Mouse (Mus musculus): ENCODE measurements around the gene Nln.

The Nln gene

DNA sequence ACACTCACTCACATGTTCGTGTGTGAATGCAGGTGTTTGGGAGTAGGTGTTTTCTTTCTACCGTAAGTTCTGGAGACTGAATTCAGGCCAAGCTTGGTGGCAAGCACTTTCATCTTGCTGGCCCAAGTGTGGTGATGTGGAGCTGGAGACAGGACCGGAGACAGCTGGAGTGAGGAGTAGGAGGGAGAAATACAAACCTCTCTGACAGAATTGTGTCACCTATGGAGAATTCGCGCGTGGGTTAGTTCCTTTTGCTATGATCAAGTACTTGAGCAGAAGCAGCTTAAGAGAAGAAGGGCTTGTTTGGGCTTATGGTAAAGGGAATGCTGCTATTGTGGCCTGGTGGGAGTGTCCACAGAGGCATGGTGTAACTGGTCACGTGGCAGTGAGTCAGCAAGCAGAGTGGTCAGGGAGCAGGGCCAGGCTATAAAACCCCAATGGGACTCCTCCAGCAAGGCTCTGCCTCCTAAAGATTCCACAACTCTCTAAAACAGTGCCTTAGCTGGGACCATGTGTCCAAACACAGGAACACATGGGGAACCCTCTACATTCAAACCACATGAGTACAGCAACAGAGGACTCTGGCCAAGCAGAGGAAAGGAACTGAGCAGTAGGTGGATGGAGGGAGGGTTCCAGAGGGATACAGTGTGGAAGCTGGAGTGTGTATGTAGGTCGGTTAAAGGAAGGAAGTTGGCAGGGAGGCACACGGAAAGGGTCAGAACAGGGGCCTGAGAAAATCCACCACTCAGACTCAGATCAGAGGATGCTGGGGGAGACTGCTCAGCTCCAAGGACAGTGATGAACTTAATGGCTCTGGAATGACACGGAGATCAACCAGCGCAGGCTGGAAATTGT is 14.7 kb downstream of the Nln start:
- no peak for DNase-seq

DNA sequence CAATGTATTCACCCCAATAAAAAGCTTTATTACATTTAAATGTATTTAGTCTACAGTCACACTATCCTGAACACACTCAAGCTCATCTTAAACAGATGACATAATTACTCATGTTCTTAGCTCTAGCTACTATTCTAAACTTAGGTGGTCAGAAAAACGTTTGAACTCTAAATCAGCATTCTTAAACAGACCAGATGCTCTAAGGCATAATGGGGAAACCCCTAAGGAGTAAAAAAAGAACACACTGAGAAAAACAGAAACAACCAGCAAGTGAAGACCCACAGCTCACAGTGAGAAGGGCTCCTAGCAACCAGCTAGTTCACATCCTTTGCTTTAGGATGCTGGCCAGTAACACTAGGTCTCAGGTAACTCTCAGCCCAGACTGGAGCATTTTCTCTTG is 17.7 kb downstream of the Nln start:
- no peak for DNase-seq

DNA sequence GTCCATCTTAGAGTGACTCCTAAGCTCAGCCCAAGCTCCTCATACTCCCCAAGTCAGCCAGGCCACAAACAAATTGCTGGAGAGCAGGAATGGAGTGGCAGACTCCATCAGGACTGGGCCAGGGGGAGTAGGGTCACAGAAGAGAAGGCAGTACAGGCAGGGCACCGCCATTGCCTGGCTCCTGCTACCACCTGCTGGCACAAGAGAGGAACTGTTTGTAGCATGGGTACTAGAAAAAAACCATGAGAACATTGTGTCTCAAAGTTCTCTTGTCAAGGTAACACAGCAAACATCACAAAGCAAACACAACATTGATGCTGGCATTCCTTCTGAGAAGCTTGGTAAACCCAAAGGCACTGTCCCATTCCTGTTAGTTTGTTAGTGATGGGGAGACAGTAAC is 20.0 kb downstream of the Nln start:
- peak; percentile 22 for DNase-seq

DNA sequence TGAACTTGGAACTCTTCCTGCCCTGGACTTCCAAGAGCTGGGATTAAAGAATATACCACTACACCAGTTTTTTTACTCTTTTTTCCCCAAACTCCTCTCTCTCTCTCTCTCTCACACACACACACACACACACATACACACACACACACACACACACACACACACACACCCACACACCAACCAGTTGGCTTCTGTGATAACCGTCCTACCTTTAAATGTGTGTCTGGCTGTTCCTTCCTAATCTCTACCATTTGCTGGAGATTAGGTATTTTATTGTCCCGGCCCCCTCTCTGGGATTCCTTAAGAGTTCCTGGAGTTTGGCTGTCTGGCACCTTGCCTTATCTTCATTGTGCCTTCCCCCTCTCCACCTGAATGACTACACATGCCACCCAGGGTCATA is 24.8 kb downstream of the Nln start:
- no peak for DNase-seq

DNA sequence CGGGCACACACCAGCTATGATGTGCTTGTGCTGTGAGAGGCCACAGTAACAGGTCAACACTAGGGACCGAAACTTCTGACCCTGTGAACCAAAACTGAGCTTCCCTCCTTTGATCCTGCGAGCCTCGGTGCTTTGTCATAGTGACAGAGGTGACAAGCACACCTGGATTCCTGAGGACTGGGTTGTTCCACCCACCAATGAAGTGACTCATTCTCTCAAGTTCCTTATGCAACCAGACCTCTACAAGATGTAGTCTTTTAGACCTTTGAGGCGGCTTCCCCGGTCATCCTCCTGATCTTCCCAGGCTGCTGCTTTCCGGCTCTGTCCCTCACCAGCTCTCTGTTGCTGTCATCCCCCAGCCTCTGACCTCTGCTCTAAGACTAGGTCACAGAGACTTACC is 26.9 kb downstream of the Nln start:
- DNase-seq, result no peak

DNA sequence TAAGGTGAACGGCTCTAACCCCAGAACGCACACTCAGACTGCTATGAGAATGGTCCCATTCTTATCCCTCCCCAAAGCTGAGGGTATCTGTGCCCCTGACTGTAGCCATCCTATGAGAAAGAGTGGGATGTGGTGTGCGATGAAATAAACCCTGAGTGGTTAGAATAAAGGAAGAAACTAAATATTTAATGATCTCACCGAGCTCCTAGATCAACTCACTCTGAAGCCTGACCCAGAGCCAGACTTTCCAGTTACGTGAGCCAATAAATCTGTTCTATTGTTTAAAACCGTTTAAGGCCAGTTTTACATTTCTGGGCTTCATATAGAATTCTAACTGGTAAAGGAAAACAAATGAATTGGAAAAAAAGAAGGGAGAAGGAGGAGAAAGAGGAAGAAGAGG is 32.4 kb downstream of the Nln start:
- DNase-seq, result no peak

DNA sequence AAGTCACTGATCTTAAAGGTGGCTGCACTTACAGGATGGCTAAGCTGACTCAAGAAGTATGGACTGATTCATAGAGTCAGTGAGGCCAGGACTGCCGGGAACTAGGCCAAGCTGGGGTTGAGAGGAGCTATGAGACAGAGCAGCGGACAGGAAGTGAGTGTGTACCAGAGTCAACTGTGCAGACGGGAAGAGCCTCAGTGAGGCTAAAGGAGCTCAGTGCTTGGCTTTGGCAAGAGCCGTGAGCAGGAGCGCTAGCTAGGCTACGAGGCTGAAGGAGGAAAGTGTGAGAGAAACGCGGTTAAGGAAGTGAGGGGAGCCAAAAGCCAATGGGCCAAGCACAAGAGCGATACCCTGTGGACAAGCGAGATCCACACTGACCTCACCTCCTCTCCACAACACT is 34.7 kb downstream of the Nln start:
- no peak for DNase-seq

DNA sequence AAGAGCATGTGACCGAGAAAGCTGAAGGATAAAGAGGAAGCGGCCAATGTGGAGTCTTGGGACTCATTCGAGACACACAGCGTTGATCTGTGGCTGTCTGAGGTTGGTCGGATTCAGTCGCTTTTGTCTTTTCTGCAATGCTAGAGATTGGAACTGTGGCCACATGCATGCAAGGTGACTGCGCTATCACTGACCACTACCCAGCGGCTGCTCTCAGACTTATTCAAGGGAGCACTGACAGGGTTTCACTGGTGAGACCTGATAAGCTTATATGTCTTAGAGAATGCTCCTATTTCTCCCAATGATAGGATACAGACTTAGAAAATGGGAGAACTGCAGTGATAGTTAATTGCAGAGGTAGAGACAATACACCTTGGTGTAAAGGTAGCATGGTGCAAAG is 35.2 kb downstream of the Nln start:
- DNase-seq, result no peak

DNA sequence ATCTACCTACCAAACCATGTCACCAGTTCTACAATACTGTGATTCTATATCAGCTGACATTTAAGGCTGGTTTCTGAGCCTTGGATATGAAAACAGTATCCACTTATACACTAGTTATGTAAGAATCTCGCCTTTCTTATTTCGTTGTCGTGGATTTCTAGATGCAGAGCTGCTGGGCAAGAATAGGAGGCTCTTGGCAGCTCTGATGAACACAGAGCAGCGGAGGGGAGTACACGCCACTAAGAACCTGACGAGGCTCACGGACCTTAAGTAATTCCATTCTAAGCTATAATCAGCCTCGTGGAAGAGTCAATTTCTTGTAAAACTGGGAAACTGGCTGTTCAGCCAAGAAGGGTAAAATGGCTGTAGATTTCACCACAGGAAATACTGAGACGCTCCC is 37.1 kb downstream of the Nln start:
- no peak for DNase-seq

DNA sequence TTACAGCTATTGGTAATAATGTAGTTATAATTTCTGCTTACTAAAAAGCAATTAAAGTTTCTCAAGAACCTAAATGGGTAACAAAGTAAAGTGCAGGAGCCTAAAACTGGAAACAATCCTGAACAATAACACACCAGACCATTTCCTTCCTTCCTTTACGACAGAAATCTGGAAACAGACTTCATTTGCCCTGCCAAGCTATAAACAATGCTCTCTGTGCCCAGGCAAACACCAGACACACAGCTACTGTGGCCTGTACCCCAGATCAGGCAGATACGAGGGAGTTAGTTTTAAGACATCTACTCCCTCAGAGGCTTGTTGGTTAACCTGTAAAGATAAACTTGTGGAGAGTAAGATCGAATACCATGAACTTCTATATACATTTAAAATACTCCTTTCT is 38.7 kb downstream of the Nln start:
- no peak for DNase-seq

DNA sequence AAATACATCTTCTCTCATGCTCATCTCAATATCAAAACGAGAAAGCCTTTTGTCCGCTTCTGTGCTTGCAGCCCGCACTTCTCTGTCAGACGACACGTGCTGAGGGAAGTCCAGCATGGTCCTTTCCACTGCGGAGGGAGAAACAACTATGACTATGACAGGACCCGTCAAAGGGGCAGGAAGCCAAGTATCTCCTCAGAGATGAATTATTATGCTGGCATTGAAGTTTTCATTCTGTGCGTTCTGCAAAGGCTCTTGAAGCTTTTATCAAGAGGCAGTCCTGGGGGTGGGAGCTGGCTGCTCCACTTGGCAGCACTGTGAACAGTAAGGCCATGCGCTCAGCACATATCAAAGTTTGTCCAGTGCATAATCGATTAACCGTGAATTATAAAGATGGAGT is 40.2 kb downstream of the Nln start:
- no peak for DNase-seq

DNA sequence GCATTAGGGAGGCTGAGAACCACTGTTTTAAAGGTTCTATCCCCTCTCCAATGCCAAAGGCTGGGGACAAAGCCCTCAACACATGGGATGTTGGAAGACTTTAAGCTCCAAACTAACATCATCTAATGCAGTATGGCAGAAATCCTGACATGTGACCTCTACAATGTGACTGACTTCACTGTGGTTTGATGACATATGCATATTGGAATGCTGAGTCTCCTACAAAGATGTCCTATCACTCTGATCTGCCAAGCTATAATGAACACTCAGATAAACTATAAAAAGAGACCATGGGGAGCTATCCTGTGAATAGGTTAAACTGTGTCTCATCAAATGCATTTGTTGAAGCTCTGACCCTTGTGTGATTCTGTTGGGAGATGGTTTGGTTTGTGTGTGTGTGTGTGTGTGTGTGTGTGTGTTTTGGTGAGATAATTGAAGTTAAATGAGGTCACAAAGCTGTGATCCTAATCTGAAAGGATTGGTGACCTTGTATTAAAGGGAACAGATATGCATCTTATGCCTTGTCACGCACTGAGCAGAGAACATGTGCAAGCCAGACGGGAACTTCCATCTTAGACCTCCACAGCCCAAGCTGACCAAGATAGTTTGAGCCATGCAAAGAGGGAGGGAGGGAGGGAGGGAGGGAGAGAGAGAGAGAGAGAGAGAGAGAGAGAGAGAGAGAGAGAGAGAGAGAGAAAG is 43.6 kb downstream of the Nln start:
- DNase-seq, result no peak

DNA sequence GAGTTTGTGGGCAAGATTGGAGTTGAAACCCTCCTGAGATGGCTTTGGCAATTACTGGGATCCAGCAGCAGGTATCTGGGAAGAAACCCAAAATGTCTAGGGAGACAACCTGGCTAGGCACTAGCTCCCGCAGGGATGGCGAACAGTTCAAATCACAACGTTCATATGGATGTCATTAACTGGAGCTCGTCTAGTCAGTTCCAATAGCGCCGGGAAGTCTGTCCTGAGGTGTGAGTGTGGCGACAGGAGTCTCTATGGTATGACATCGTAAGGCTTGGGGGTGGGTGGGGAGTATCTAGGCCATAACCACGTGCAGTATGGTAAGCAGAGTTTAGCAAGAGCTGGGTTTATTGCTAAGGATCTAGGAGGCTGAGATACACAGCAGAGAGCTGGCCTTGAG is 46.4 kb downstream of the Nln start:
- DNase-seq, result peak; percentile 75

DNA sequence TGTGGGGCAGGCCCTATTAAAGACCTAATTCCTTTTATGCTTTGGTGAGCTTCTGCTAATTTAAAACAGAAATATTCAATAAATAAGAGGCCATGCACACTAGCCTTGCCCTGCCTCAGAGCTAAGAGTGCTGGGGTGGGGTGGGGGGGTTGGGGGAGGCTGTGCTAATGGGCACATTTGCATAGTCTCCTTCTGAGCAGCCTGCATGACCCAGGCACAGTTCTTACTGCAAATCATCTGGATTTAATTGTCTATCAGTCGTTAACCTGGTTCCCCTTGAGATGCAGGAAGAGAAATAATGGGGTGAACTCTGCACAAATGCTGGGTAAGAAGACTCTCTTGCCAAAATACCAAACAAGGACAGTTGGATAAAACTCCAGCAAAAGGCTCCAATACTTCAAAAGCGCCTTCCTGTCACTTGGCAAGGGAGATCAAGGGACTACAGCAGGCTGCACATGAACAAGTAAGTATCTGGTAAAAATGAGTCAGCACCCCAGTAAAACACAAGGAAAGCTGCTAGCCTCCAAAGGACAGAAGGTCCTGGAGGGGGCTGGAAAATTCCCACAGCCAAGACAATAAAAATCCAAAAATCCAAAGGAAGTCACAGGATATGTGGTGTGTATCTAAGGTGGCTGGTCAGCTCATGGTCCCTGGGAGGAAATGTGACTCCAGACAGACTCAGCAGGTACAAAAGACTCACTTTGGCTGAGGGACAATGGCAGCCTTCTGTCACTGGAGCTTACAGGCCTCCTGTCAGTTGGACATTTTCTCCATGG is 47.3 kb downstream of the Nln start:
- peak; percentile 83 for DNase-seq

DNA sequence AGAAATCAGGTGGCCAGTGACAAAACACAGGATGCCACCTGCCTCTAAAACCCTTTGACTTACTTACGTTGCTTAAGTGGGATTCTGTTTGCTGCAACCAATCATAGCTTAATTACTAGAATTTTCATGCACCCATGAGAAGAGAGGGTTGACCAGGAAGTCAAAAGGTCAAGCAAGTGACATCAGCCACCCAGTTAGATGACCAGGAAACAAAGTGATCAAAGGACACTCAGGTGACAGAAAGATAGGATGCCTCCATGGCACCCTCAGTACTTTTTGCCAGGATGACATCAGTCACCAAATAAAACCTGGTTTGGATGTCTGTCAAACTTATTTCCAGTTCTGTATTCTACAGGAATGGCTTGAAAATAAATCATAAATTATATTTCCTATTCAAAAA is 49.2 kb downstream of the Nln start:
- no peak for DNase-seq

DNA sequence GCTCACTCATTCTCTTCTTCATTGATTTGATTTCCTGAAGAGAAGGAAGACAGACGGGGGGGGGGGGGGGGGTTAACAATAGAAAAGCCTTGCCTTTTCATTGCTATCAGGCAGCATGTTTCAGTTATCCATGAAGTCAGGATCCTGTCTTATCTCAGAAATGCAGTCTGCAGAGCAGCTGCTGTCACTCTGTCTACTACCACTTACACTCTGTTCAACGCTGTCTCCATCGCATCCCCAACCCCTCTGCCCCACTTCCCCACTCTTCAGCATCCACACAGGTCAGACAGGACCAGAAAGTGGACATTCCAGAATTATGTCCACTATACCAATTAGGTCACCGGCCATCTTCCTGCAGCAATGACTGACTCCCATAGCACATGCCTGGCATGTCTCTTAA is 49.9 kb downstream of the Nln start:
- DNase-seq, result no peak

DNA sequence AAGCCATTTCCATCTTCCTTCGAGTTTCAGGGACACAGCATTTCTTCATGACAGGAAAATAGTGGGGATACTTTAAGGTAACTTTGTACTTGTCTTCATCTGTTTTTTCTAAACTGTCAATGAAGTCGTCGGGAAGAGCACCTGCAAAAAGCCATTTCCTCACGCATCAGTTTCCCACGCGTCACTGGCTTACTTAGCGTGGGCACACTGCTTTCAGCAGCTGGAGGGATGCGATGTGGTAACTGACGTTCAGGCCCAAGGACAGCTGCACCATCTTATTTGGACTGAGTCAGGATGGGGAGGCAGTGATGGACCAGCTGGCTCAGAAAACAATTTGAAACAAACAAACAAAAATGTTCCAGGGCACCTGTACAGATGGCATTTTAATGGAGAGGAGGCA is 50.7 kb downstream of the Nln start:
- no peak for DNase-seq

DNA sequence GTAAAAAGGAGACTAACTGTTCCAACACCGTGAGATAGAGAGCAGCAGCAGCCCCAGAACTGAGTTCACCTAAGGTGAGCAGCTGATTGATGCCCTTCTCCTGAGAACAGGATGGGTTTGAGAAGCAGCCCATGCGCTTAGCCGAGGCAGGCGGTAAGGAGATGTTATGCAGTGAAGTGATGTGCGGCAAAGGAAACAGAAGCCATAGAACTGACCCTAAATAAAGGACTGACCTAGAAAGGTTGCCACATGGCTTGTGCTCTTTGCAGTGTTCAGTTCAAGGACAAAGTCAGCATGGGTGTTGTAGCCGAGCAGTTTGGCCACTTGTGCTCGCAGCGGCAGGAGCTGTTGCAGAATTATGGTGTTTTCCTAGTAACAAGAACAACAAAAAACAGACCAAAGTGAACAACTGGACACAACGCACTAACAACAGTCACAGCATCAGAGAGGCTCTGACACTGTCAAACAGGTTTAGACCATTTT is 57.1 kb downstream of the Nln start:
- no peak for DNase-seq

DNA sequence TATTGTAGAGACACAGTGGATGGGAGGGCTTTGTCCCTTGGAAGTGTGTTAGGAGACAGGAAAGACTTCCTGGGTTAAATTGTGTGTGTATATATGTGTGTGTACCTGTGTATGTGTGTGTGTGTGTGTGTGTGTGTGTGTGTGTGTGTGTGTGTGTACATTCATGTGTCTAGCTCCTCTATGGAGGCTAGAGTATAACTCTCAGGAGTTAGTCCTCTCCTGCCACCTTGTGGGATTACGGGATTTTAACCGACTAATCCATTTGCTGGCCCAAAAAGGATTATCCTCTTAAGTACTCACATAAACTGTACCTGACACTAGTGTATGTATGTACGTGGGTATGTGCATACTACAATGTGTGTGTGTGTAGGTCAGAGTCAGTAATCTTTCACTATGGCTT is 60.6 kb downstream of the Nln start:
- no peak for DNase-seq

DNA sequence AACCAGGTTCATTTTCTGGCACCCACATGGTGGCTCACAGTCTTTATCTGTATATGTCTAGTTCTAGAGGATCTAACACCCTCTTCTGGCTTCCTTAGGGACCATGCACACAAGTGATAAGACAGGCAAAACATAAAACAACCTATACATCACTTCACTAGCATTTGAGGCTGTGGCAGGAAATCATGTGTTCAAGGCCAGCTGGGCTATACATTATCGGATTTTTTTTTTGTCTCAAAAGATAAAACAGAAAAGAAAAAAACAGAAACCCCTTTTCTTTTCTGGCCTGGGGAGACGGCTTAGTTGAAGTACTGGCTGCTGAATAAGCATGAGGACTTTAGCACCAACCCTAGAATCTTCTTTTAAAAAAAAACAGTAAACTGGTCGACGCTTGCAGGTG is 64.3 kb downstream of the Nln start:
- DNase-seq, result no peak

DNA sequence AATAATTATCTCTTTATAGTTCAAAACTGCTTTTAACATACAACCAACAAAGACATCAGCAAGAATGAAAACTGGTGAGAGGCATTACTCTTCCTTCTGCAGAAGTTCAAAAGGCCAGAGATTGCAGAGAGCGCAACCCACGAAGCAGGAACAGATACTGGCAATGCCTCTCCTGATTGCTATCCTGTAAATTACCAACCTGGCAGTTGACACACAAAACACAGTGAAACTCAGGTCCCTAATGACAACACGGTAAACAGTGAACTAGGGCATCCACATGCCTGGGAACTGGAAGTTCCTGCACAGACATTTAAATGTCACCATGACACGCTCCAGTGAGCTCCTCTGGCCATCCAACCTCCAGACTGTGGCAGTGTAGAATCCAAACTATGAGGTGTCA is 65.1 kb downstream of the Nln start:
- no peak for DNase-seq

DNA sequence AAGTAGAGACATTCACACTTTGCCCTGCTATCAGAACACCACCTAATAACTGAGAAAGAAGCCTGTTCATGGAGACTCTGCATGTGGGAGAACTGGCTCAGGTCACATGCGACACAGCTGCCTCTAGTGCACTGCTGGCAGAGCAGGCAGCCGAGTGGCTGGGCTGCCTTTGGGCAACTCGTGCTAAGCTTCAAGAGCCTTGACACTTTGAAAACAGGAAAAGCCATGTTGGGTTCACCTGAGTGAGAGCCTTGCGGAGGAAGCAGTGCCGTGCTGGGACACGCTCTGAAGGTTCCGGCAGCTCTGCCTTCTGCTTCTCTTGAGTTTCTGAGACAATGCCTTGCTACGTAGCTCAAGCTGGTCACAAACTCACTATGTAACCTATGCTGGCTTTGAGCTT is 66.7 kb downstream of the Nln start:
- DNase-seq, result no peak

DNA sequence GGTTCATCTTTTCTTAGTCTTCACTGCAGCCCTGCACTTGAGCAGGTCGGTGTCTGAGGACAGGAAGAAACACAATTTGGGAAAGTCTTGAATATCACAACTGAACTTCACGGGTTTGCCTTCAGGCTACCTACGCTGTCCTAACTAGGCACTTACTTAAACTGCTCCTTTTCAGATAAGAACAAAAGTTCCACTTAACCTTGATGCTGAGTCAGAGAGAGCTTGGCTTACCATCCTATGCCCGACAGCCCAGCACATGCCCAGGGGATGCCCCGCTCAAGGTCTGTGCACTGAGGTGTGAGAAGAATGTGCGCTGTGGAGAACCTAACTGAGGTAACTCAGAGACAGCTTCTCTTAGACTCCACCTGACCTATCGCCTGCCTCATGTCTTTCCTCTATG is 67.9 kb downstream of the Nln start:
- DNase-seq, result no peak

DNA sequence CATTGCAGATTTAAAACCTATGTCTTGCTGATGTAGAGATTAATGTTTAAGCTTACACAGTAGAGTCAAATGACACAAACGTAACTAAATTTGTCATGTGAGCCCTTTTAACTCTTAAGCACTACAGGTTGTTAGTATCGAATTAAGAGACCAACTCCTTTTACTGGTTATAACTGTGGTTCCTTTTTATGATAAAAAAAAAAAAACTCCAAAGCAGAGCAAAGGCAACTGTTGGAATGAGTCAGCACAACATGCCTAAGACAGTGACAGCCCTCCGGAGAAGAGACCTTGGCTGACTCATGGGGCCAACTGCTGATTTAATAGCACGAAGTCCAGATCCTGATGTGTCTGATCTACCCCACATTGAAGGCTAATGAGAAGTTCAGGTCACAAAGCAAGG is 68.5 kb downstream of the Nln start:
- no peak for DNase-seq

All from cerebellum, adult 9-11 months (tissue).